Mouse (Mus musculus) heart, embryonic 14.5 days (tissue): ENCODE data around the gene Zbtb42. TPM values are rescaled to one million over a fixed set of nuclear protein-coding genes. Genes with fewer than 3 reads are reported as not detected.

Experiments used
- ATAC-seq: fragments of 200-750 bp; cut with Nextera tagmentation; 2 replicates; pipeline ENCODE4 v1.8.0; 2017; ENCODE audit warnings: low read depth, moderate TSS enrichment; ENCODE audit not compliant: insufficient number of reproducible peaks, insufficient read depth, low FRiP score
- H3K27ac ChIP-seq, 2 experiments: fragments of 200-500 bp in 1 of 2; fragments of 300-500 bp in 1 of 2; sonication (generic) in 1 of 2; replicated peaks in 1 of 2; 2 replicates each; pipeline ENCODE4 v1.5.1; 2012 to 2014; ENCODE audit warnings: low read depth in 2 of 2, low read length in 2 of 2, control low read depth in 1 of 2, mild to moderate bottlenecking in 1 of 2, mixed read lengths in 1 of 2; ENCODE audit not compliant: control insufficient read depth in 1 of 2, insufficient read depth in 1 of 2
- H3K27me3 ChIP-seq: fragments of 300-500 bp; sonication (generic); 2 replicates; pipeline ENCODE4 v1.6.1; 2014; ENCODE audit warnings: mild to moderate bottlenecking, low read length, control low read depth; ENCODE audit not compliant: control insufficient read depth, insufficient read depth
- H3K36me3 ChIP-seq: fragments of 300-500 bp; sonication (generic); 2 replicates; pipeline ENCODE4 v1.6.1; 2014; ENCODE audit warnings: mild to moderate bottlenecking, control low read depth, low read length, mixed read lengths; ENCODE audit not compliant: control insufficient read depth, insufficient read depth
- H3K4me1 ChIP-seq, 2 experiments: fragments of 200-500 bp in 1 of 2; fragments of 300-500 bp in 1 of 2; sonication (generic) in 1 of 2; 2 replicates each; pipeline ENCODE4 v1.6.1; 2012 to 2014; ENCODE audit warnings: low read length in 2 of 2, control low read depth in 1 of 2, mixed read lengths in 1 of 2; ENCODE audit not compliant: control insufficient read depth in 2 of 2, insufficient read depth in 2 of 2
- H3K4me2 ChIP-seq: fragments of 300-500 bp; sonication (generic); 2 replicates; pipeline ENCODE4 v1.6.1; 2014; ENCODE audit warnings: mild to moderate bottlenecking, low read length
- H3K4me3 ChIP-seq, 2 experiments: fragments of 200-500 bp in 1 of 2; fragments of 300-500 bp in 1 of 2; sonication (generic) in 1 of 2; 2 replicates each; pipeline ENCODE4 v1.5.1; 2012 to 2014; ENCODE audit warnings: low read length in 2 of 2, mild to moderate bottlenecking in 2 of 2, control low read depth in 1 of 2, low read depth in 1 of 2, moderate library complexity in 1 of 2; ENCODE audit not compliant: control insufficient read depth in 1 of 2, insufficient read depth in 1 of 2
- H3K9ac ChIP-seq: fragments of 300-500 bp; sonication (generic); 2 replicates; pipeline ENCODE4 v1.6.1; 2014; ENCODE audit warnings: mild to moderate bottlenecking, low read length
- H3K9me3 ChIP-seq: fragments of 300-500 bp; sonication (generic); 2 replicates; pipeline ENCODE4 v1.6.1; 2016; ENCODE audit warnings: low read length, control low read depth; ENCODE audit not compliant: control insufficient read depth
- WGBS: fragments of 180-500 bp; shearing (Covaris S2); extraction: QIAGEN DNeasy Blood & Tissue Kit; methylation state at CpG from one replicate; pipeline ENCODE4 v1.1.7; 2014; 5-methylcytosine and 5-hydroxymethylcytosine counted together
- polyA plus RNA-seq: library from polyadenylated mRNA; unstranded; fragments of >200 nt; fragmentation: Nextera tagmentation; extraction: Ambion mirVana; gene quantifications from 2 replicates; pipeline ENCODE4 v1.2.1, GENCODE M21; 2014

Gene Zbtb42
- polyA plus RNA-seq, 1 experiment from 2014 or later: 6.7 TPM

DNA sequence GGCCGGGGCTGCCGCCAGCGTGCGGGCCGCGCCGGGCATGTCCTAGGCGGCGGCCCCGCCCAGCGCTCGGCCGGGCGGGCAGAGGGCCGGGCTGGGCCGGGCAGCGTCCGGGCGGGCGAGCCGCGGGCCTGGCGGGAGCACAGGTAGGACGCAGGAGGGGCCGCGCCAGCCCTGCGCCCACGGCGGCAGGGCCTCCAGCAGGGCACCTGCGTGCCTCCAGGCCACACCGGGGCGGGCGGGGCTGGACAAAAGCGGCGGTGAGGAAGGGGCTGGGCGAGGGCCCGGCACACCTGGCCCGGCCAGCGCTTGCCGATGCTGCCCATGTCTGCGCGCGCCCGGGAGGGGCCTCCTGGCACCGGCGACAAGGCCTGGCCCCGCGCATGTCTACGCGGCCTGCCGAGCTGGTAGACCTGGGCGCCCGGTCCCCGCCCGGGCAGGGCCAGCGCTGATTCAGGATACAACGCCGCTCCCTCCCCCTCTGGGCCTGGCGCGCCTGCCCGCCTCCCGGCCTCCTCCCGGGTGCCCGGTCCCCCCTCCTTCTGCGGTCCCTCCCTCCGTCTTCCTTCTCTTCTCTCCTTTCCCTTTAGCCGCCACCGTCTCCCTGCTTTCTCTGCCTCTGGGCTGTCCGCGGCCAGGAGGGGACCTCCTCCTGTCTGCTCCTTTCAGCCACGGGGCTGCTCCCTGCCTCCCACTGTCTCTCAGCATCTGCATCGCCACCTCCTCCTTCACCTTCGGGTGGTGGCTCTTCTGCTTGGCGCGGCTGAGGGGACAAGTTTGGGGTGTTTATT is 43.8 kb downstream of the Zbtb42 start:
- H3K27ac ChIP-seq: no peak overlapping the region
- H3K4me2 ChIP-seq: peak overlapping the region; percentile 99
- whole genome bisulfite sequencing: 2% methylated on average over 43 of the region's 75 CpGs
- no peaks in the 10 kb centered on the region for H3K9me3 ChIP-seq
- peak overlapping the region; percentile 67 to 70 for H3K4me3 ChIP-seq
- peaks cover 5 to 11% of the 10 kb centered on the region in 2 experiments; a peak in 3 of 4 replicates for H3K4me1 ChIP-seq
- H3K9ac ChIP-seq: peak overlapping the region; percentile 82
- H3K27me3 ChIP-seq: 0 out of 2 replicates have a peak, but pooled peaks cover 3% of the 10 kb centered on the region
- H3K36me3 ChIP-seq: no peaks in the 10 kb centered on the region
- ATAC-seq: peak; percentile 37

DNA sequence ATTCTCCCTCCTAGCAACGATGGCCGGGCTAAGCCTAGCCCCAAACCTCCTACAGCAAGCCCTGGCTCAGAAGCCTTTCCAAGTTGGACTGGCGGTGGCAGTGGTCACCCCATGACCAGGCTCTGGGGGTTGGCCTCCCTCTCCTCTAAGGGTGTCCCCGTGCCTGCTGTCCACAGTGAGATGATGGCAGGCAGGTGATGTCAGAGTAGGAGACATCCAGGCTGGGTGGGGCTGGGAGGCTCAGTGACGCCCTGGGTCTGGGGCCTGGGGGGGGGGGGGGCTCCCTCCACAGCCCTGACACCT is 44.4 kb downstream of the Zbtb42 start:
- Histone ChIP-seq H3K9me3 (no peaks in the 10 kb centered on the region), H3K27ac (no peak overlapping the region), H3K4me1 (peaks cover 5 to 11% of the 10 kb centered on the region in 2 experiments; a peak in 3 of 4 replicates), H3K4me2 (peak overlapping the region; percentile 99), H3K9ac (peak overlapping the region; percentile 82), H3K4me3 (peak overlapping the region; percentile 67 to 70), H3K36me3 (no peaks in the 10 kb centered on the region), H3K27me3 (0 out of 2 replicates have a peak, but pooled peaks cover 3% of the 10 kb centered on the region)
- WGBS: 24% methylated on average over 5 of the region's 5 CpGs
- no peak for ATAC-seq

GRCm38 (mm10) chr12:112723445-112723844 is 44.8 kb downstream of the Zbtb42 start:
- H3K27me3 ChIP-seq: 0 out of 2 replicates have a peak, but pooled peaks cover 3% of the 10 kb centered on the region
- ATAC-seq: no peak
- H3K4me1 ChIP-seq: peaks cover 5 to 11% of the 10 kb centered on the region in 2 experiments; a peak in 3 of 4 replicates
- H3K27ac ChIP-seq: no peak overlapping the region
- no peaks in the 10 kb centered on the region for H3K36me3 ChIP-seq
- peak overlapping the region; percentile 99; the same call in 1 of the 2 replicates for H3K4me2 ChIP-seq
- H3K4me3 ChIP-seq: peak overlapping the region in 1 of 2 experiments; percentile 70; a peak in 1 of 4 replicates
- H3K9me3 ChIP-seq: no peaks in the 10 kb centered on the region
- no peak overlapping the region for H3K9ac ChIP-seq
- WGBS: 95% methylated on average over 6 of the region's 6 CpGs

- no peak overlapping the region for H3K9ac ChIP-seq
- H3K9me3 ChIP-seq: no peaks in the 10 kb centered on the region
- no peak for ATAC-seq
- peaks cover 5 to 11% of the 10 kb centered on the region in 2 experiments; a peak in 3 of 4 replicates for H3K4me1 ChIP-seq
- WGBS: 75% methylated on average over 11 of the region's 11 CpGs
- no peak overlapping the region for H3K27ac ChIP-seq
- H3K4me2 ChIP-seq: no peak overlapping the region
- 0 out of 2 replicates have a peak, but pooled peaks cover 3% of the 10 kb centered on the region for H3K27me3 ChIP-seq
- H3K36me3 ChIP-seq: no peaks in the 10 kb centered on the region
- no peak overlapping the region for H3K4me3 ChIP-seq
These were observed 45.6 kb downstream of the Zbtb42 start for GRCm38 (mm10) chr12:112724077-112724805.

DNA sequence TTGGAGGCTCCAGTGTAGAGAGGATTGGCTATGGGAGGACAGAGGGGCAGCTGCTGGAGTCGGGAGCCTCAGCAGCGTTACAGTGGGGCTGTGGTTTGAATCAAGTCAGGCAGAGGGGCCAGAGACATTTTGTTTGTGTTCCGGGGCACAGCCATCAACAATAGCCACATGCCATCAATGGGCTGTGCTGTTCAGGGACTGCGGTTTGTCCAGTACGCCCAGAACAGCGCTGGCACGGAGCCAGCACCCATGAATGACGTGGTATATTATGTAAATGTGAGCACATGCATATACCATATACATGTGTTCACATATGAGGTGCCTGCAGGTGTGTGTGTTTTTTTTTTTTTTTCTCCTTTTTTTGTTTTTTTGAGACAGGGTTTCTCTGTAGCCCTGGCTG is 49.2 kb downstream of the Zbtb42 start:
- Histone ChIP-seq H3K27me3 (no peaks in the 10 kb centered on the region), H3K4me3 (no peak overlapping the region), H3K27ac (no peak overlapping the region), H3K9ac (no peak overlapping the region), H3K9me3 (no peaks in the 10 kb centered on the region), H3K4me2 (no peak overlapping the region), H3K4me1 (no peaks in the 10 kb centered on the region), H3K36me3 (peaks cover 12% of the 10 kb centered on the region; the same call in 1 of the 2 replicates)
- 77% methylated on average over 8 of the region's 8 CpGs for WGBS
- no peak for ATAC-seq

DNA sequence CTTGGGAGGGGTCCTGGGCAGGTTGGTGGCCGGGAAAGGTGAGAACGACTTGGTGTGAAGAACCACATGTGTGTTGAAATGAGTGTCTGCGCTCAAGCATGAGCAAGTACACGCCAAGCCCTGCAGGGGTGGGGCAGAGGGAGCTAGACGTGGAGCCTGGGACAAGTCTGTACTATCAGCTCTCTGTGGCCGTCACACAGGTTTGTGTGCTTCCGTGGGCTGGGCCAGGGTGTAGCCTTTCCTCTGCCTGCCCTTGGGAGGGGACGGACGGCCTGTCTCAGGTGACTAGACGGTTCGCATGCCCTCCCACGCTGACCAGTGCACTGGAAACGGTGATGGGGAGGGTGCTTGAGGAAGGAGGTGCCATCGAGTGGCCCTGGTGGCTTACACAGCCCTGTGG is 52.2 kb downstream of the Zbtb42 start:
- Histone ChIP-seq H3K4me3 (no peak overlapping the region), H3K36me3 (peaks cover 17% of the 10 kb centered on the region), H3K27ac (no peak overlapping the region), H3K4me1 (no peaks in the 10 kb centered on the region), H3K4me2 (no peak overlapping the region), H3K27me3 (no peaks in the 10 kb centered on the region), H3K9ac (no peak overlapping the region), H3K9me3 (no peaks in the 10 kb centered on the region)
- ATAC-seq: no peak
- 81% methylated on average over 14 of the region's 14 CpGs for WGBS
